Mouse (Mus musculus): ENCODE data around the gene Gnb5.

DNA sequence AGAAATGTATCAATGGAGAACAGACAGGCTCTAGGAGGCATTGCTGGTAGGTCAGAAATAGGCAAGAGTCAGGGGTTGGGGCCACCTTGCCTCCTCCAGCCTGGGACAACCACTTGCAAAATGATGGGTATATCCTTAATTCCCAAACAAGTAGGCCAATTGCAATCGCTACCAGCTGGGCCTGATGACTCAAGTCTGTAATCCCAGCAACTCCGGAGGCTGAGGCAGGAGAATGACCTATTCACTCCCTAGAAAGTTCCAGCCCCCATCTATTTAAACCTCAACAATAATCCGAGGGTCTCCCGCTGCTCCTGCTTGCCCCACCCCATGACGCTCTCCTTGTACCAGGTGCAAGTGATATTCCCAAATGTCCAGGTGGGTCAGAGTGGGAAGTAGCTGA, 41.4 kb downstream of the Gnb5 start, which contains the start of gene Bcl2l10:
- TF ChIP-seq CTCF (IDR thresholded peaks at IDR 0.05; ENCODE audit: low read depth, low read length), result no peak
- TF ChIP-seq POLR2A (IDR thresholded peaks at IDR 0.05; ENCODE audit: extremely low read depth, insufficient read depth, low read length), result no peak

Measured in liver, adult 2 months (tissue).